Mouse (Mus musculus) embryonic facial prominence, embryonic 15.5 days (tissue): ENCODE data around the gene Dph1. TPM values are rescaled to one million over a fixed set of nuclear protein-coding genes. Genes with fewer than 3 reads are reported as not detected.

Experiments used
- ATAC-seq: fragments of 200-750 bp; cut with Nextera tagmentation; 2 replicates; pipeline ENCODE4 v1.8.0; 2017; ENCODE audit warnings: low read depth, moderate TSS enrichment; ENCODE audit not compliant: insufficient number of reproducible peaks, low FRiP score, low TSS enrichment
- H3K27ac ChIP-seq: fragments of 300-500 bp; sonication (generic); replicated peaks from 2 replicates; pipeline ENCODE4 v1.5.1; 2015; ENCODE audit warnings: mild to moderate bottlenecking, inconsistent platforms
- H3K27me3 ChIP-seq: fragments of 300-500 bp; sonication (generic); 2 replicates; pipeline ENCODE4 v1.6.1; 2015; ENCODE audit warnings: inconsistent platforms
- H3K36me3 ChIP-seq: fragments of 300-500 bp; sonication (generic); 2 replicates; pipeline ENCODE4 v1.6.1; 2015; ENCODE audit warnings: mild to moderate bottlenecking, inconsistent platforms
- H3K4me1 ChIP-seq: fragments of 300-500 bp; sonication (generic); 2 replicates; pipeline ENCODE4 v1.6.1; 2015; ENCODE audit warnings: inconsistent platforms
- H3K4me2 ChIP-seq: fragments of 300-500 bp; sonication (generic); replicated peaks from 2 replicates; pipeline ENCODE4 v1.6.1; 2015; ENCODE audit warnings: mild to moderate bottlenecking, inconsistent platforms
- H3K4me3 ChIP-seq: fragments of 300-500 bp; sonication (generic); replicated peaks from 2 replicates; pipeline ENCODE4 v1.5.1; 2015; ENCODE audit warnings: mild to moderate bottlenecking, inconsistent platforms
- H3K9ac ChIP-seq: fragments of 300-500 bp; sonication (generic); 2 replicates; pipeline ENCODE4 v1.6.1; 2015; ENCODE audit warnings: inconsistent platforms
- H3K9me3 ChIP-seq: fragments of 300-500 bp; sonication (generic); replicated peaks from 2 replicates; pipeline ENCODE4 v1.6.1; 2016; ENCODE audit warnings: inconsistent platforms
- WGBS: fragments of 180-500 bp; shearing (Covaris S2); methylation state at CpG from one replicate; pipeline ENCODE4 v1.1.7; 2015; 5-methylcytosine and 5-hydroxymethylcytosine counted together
- polyA plus RNA-seq: library from polyadenylated mRNA; unstranded; fragments of >200 nt; fragmentation: Nextera tagmentation; extraction: Ambion mirVana; gene quantifications from 2 replicates; pipeline ENCODE4 v1.2.1, GENCODE M21; 2015

Dph1 gene
- polyA plus RNA-seq, 1 experiment from 2014 or later = 21.0 TPM

- Histone ChIP-seq H3K9ac (no peak overlapping the region), H3K36me3 (no peaks in the 10 kb centered on the region), H3K4me1 (peaks cover 7% of the 10 kb centered on the region), H3K4me2 (no peak overlapping the region), H3K27ac (no peak overlapping the region), H3K4me3 (no peak overlapping the region), H3K9me3 (no peaks in the 10 kb centered on the region), H3K27me3 (no peaks in the 10 kb centered on the region)
- 43% methylated on average over 9 of the region's 9 CpGs for WGBS
- no peak for ATAC-seq
Observed at GRCm38 (mm10) chr11:75220115-75220514, 29.1 kb upstream of the Dph1 start.

GRCm38 (mm10) chr11:75214081-75214950 is 23.3 kb upstream of the Dph1 start:
- H3K4me1 ChIP-seq = peaks cover 26% of the 10 kb centered on the region
- no peak overlapping the region for H3K27ac ChIP-seq
- 0 out of 2 replicates have a peak, but pooled peaks have one; percentile 11 for ATAC-seq
- WGBS = 16% methylated on average over 13 of the region's 13 CpGs
- no peaks in the 10 kb centered on the region for H3K36me3 ChIP-seq
- H3K9ac ChIP-seq = peak overlapping the region; percentile 31
- H3K4me2 ChIP-seq = peak overlapping the region; percentile 58
- H3K4me3 ChIP-seq = peak overlapping the region; percentile 32
- H3K9me3 ChIP-seq = no peaks in the 10 kb centered on the region
- no peaks in the 10 kb centered on the region for H3K27me3 ChIP-seq

GRCm38 (mm10) chr11:75213372-75214080 is 22.5 kb upstream of the Dph1 start:
- peak; percentile 21; the same call in 1 of the 2 replicates for ATAC-seq
- Histone ChIP-seq H3K4me3 (peak overlapping the region; percentile 32), H3K4me2 (peak overlapping the region; percentile 58), H3K27me3 (no peaks in the 10 kb centered on the region), H3K36me3 (no peaks in the 10 kb centered on the region), H3K4me1 (peaks cover 26% of the 10 kb centered on the region), H3K9ac (peak overlapping the region; percentile 31), H3K27ac (no peak overlapping the region; the same call in 1 of the 2 replicates), H3K9me3 (no peaks in the 10 kb centered on the region)
- 7% methylated on average over 33 of the region's 35 CpGs for WGBS

- WGBS = 63% methylated on average over 3 of the region's 3 CpGs
- ATAC-seq = no peak
- Histone ChIP-seq H3K4me3 (no peak overlapping the region), H3K9ac (no peak overlapping the region), H3K36me3 (no peaks in the 10 kb centered on the region), H3K4me1 (peaks cover 26% of the 10 kb centered on the region), H3K4me2 (no peak overlapping the region), H3K27me3 (no peaks in the 10 kb centered on the region), H3K27ac (no peak overlapping the region), H3K9me3 (no peaks in the 10 kb centered on the region)
Observed at GRCm38 (mm10) chr11:75212876-75213275, 21.8 kb upstream of the Dph1 start.

GRCm38 (mm10) chr11:75212031-75212667 is 21.1 kb upstream of the Dph1 start:
- Histone ChIP-seq H3K4me2 (no peak overlapping the region), H3K27me3 (no peaks in the 10 kb centered on the region), H3K4me3 (no peak overlapping the region), H3K9ac (no peak overlapping the region), H3K36me3 (no peaks in the 10 kb centered on the region), H3K9me3 (no peaks in the 10 kb centered on the region), H3K27ac (peak overlapping the region; percentile 60), H3K4me1 (peaks cover 26% of the 10 kb centered on the region)
- 53% methylated on average over 8 of the region's 8 CpGs for WGBS
- peak; percentile 47; the same call in 1 of the 2 replicates for ATAC-seq

- no peak for ATAC-seq
- whole genome bisulfite sequencing = 56% methylated on average over 6 of the region's 6 CpGs
- H3K4me1 ChIP-seq = peaks cover 26% of the 10 kb centered on the region
- H3K9me3 ChIP-seq = no peaks in the 10 kb centered on the region
- no peak overlapping the region for H3K4me2 ChIP-seq
- H3K27me3 ChIP-seq = no peaks in the 10 kb centered on the region
- no peak overlapping the region for H3K27ac ChIP-seq
- no peak overlapping the region for H3K9ac ChIP-seq
- no peak overlapping the region for H3K4me3 ChIP-seq
- no peaks in the 10 kb centered on the region for H3K36me3 ChIP-seq
Observed at GRCm38 (mm10) chr11:75210755-75211154, 19.7 kb upstream of the Dph1 start.

- H3K9ac ChIP-seq = no peak overlapping the region
- no peak for ATAC-seq
- H3K9me3 ChIP-seq = no peaks in the 10 kb centered on the region
- H3K4me3 ChIP-seq = no peak overlapping the region
- WGBS = 78% methylated on average over 4 of the region's 4 CpGs
- peaks cover 26% of the 10 kb centered on the region for H3K4me1 ChIP-seq
- no peak overlapping the region for H3K4me2 ChIP-seq
- H3K27me3 ChIP-seq = no peaks in the 10 kb centered on the region
- no peak overlapping the region for H3K27ac ChIP-seq
- H3K36me3 ChIP-seq = no peaks in the 10 kb centered on the region
Observed at GRCm38 (mm10) chr11:75210093-75210492, 19.1 kb upstream of the Dph1 start.

- Histone ChIP-seq H3K27ac (no peak overlapping the region), H3K4me1 (peaks cover 26% of the 10 kb centered on the region), H3K4me3 (no peak overlapping the region), H3K36me3 (no peaks in the 10 kb centered on the region), H3K4me2 (no peak overlapping the region), H3K27me3 (no peaks in the 10 kb centered on the region), H3K9me3 (no peaks in the 10 kb centered on the region), H3K9ac (no peak overlapping the region)
- ATAC-seq = no peak
- 70% methylated on average over 4 of the region's 4 CpGs for WGBS
Observed at GRCm38 (mm10) chr11:75209363-75209762, 18.3 kb upstream of the Dph1 start.

- peaks cover 7% of the 10 kb centered on the region; the same call in 1 of the 2 replicates for H3K4me1 ChIP-seq
- no peak overlapping the region for H3K4me3 ChIP-seq
- WGBS = 55% methylated on average over 4 of the region's 4 CpGs
- no peak overlapping the region for H3K9ac ChIP-seq
- no peaks in the 10 kb centered on the region for H3K9me3 ChIP-seq
- H3K4me2 ChIP-seq = no peak overlapping the region
- H3K36me3 ChIP-seq = no peaks in the 10 kb centered on the region
- ATAC-seq = no peak
- H3K27me3 ChIP-seq = peaks cover 7% of the 10 kb centered on the region; the same call in 1 of the 2 replicates
- H3K27ac ChIP-seq = no peak overlapping the region
Observed at GRCm38 (mm10) chr11:75206347-75206746, 15.3 kb upstream of the Dph1 start.

- Histone ChIP-seq H3K9me3 (no peaks in the 10 kb centered on the region), H3K4me2 (no peak overlapping the region), H3K27me3 (peaks cover 7% of the 10 kb centered on the region; the same call in 1 of the 2 replicates), H3K27ac (no peak overlapping the region), H3K4me3 (no peak overlapping the region), H3K4me1 (peaks cover 14% of the 10 kb centered on the region), H3K9ac (no peak overlapping the region), H3K36me3 (no peaks in the 10 kb centered on the region)
- ATAC-seq = no peak
- 31% methylated on average over 9 of the region's 9 CpGs for WGBS
Observed at GRCm38 (mm10) chr11:75204472-75204871, 13.4 kb upstream of the Dph1 start.

- Histone ChIP-seq H3K36me3 (no peaks in the 10 kb centered on the region), H3K4me3 (no peak overlapping the region), H3K4me2 (no peak overlapping the region), H3K27me3 (peaks cover 8% of the 10 kb centered on the region; the same call in 1 of the 2 replicates), H3K4me1 (peaks cover 14% of the 10 kb centered on the region), H3K27ac (no peak overlapping the region), H3K9ac (no peak overlapping the region), H3K9me3 (no peaks in the 10 kb centered on the region)
- WGBS = 78% methylated on average over 4 of the region's 4 CpGs
- no peak for ATAC-seq
Observed at GRCm38 (mm10) chr11:75203926-75204325, 12.9 kb upstream of the Dph1 start.
